Mouse (Mus musculus): Measurements from ENCODE around the gene Mettl16.

The Mettl16 gene

DNA sequence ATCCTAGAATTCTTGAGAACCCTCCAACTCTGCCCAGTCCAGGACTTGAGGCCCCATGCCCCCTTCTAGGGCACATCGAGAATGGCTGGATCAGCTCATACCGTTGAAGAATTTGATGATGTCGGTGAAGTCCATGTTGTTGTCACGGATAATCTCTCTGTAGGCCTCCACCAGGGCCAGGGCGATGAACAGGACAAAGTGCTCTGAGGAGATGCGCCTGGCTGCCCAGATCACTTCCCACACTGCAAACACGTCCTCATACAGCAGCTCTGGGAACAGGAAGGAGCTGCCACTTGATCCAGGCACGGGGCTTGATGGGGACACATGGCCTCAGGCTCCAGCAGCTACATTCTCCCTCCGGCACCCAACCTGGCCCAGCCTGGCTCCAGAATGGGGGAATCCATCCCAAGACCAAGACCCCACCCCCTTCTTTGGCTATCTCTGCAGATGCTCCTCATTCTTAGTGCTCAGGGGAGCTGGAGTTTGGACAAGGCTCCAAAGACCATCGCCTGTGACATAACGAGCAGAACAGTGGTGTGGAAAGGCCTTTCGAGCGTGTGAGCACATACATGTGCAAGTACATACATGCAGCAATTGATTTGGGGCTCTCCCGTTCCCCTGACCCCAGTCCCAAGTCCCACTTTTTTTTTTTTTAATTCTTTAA lies 80.5 kb downstream of the Mettl16 start:
- DNase-seq: peak; percentile 81

DNA sequence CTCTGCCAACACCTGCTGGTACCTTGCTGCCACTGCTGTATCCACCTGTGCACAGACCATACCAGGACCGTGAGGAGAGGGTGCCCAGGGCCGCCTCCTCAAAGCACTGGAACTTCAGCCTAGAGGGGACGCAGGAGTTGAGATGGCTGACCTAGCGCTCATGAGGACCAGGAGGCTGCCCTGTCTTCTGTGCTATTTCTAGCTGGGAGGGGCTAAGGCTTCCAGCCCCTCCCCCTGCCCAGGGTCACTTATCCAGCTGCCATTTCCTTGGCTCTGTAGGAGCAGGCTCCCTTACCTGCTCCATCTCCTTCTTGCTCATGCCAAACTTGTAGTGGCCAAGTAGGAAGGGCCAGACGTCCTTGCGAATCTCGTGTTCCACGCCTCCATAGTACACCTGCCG lies 87.1 kb downstream of the Mettl16 start:
- DNase-seq: no peak

- DNase-seq: no peak
Observed at GRCm38 (mm10) chr11:74862129-74862528, 91.5 kb downstream of the Mettl16 start.

- DNase-seq: no peak
Observed at GRCm38 (mm10) chr11:74863471-74863870, 92.8 kb downstream of the Mettl16 start.

- no peak for DNase-seq
Observed at GRCm38 (mm10) chr11:74864421-74864820, 93.8 kb downstream of the Mettl16 start.

DNA sequence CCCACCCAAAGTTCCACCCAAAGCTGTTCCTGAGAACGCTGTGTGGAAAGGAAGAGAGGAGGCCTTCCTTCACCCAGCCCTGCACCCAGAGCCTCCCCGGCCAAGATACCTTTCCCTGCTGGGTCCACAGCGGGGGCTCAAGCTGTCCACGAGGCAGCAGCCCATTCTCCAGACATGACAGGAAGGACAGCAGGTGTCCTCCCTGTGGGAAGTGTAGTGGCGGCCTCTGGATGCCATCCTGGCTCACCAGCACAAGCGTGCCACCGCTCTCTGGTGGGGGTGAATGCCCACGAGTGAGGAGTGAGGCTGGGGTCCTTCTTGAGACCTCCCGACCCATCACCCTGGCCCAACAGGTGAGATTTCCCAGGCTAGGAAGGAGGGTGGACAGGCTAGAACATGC lies 94.6 kb downstream of the Mettl16 start:
- DNase-seq: no peak

DNA sequence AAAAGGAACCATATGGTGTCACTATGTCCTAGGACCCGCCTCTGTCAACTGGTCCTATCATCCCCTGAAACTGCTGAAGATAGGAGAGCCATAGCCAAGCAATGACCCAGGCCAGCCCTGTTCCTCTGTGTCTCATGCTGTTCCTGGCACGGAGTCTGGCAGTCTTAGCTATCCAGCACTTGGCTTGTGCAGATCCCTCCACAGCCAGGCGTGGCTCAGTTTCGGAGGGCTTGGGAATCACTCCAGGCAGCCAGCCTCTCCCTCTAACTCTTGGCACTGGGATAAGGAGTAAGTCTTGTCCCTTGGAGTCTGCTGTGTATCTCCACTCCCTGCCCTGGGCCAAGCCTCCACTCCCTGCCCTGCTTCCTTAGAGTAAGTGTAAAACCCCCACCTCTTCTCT lies 96.0 kb downstream of the Mettl16 start:
- DNase-seq: no peak

DNA sequence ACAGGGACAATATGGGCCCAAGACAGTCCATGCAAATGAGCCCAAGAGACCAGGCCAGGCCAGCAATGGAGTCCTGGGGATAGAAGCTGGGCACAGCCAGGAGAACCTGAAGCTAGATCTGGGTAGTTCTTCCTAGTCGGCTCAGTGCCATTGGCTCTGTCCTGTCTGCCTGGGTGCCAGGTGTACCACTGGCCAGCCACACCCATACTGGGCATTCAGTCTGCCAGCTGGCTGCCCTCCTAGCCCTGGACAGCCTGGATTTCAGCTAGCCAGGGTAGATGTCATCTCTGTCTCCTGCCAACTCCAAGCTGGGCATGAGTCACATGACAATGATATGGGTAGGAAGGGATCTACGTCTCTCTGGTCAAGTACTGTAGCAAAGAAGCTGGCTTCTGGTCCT lies 96.6 kb downstream of the Mettl16 start:
- peak; percentile 83 for DNase-seq

- no peak for DNase-seq
Observed at GRCm38 (mm10) chr11:74868046-74868760, 97.6 kb downstream of the Mettl16 start.

DNA sequence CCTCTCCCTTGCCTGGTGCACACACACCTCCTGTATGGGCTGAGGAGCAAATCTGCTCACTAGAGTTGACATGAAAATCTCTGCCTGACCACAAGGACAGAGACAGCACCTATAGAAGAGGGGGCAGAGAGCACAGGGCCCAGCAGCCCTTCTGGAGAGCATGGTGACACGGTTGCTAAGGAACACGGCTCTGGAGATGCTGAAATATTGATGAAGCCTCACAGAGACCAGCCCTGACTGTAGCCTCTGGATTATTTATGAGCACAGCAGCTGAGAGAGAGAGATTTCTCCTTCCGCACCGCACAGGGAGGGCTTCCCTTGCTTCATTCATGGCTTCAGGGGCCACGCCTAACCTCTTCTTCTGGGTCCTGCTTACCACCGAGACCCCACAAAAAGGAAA lies 99.0 kb downstream of the Mettl16 start:
- no peak for DNase-seq

- no peak for DNase-seq
Observed at GRCm38 (mm10) chr11:74870544-74870943, 99.9 kb downstream of the Mettl16 start.

DNA sequence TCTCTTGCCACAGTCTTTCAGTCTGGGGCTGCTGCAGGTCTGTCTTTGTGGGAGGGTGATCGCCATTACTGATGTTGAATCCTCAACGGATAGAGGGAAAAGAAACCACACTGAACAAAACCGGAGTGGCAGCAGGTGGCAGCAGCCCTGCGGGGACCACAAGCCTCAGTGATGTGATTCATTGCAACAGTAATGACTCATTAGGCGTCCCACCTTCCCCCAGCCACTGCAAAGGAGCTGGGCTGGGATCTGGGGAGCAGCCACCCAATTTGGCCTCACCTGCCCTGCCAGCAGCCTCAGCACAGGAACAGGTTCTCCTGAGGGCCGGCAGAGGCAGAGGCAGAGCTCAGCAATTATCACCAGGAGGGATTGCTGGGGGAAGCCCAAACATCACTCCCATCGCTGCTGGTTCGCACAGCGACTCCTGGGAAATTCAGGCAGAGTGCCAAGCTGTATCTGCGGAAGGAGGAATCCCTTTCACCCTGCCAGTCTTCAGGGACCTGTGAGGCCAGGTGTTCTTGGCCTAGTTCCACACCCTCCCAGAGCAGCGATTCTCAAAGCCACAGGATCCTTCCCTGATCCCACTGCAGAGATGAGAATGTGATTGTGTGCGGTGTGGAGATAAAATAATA lies 100.5 kb downstream of the Mettl16 start:
- no peak for DNase-seq

GRCm38 (mm10) chr11:74874630-74875029 lies 104.0 kb downstream of the Mettl16 start:
- DNase-seq: no peak

DNA sequence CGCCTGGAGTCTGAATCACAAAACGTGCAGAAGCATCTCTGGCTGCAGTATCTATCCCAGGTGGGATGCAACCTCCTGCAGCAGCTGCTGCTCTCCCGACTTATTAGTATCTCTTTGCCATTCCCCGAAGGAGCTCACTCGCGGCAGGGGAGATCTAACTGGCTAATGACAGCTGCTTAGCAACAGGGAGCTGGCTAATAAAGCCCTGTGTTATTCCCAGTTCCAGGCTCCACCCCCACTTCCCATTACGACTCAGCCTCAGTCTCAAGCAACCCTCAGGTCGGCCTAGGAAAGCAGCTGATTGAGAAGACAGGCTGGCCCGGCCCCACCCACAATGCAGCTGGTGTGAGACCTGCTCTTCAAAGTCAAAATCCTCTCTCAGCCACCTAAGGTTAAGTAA lies 106.2 kb downstream of the Mettl16 start:
- DNase-seq: peak; percentile 55
